Mouse (Mus musculus) activated CD4-positive, CD25-positive, alpha-beta regulatory T cell (primary cell): ENCODE results near the gene Surf2. TPM values are rescaled to one million over a fixed set of nuclear protein-coding genes. Genes with fewer than 3 reads are reported as not detected.

ENCODE experiments used
- polyA plus RNA-seq, 2 experiments: library from polyadenylated mRNA; unstranded; fragments of 100-300 nt; shearing (Covaris generic); gene quantifications; one replicate each; pipeline ENCODE4 v1.2.1; 2017

The Surf2 gene
- 10 to 100 TPM; 43.3 to 69.2 TPM for polyA plus RNA-seq

GRCm38 (mm10) chr2:26915927-26916728 is at the start of gene Surf2, which contains the start of gene Surf1:
Gene Surf2 (plus strand): TSS chr2:26916367.
Gene Surf1 (minus strand): TSS chr2:26916530.

GRCm38 (mm10) chr2:26902467-26903220 is 13.5 kb upstream of the Surf2 start, which contains the start of gene Surf6:
Gene Surf6 (minus strand): TSS chr2:26902879.

GRCm38 (mm10) chr2:26910124-26910993 is 5.8 kb upstream of the Surf2 start, which contains the start of the genes Med22 and Rpl7a:
Gene Med22 (minus strand): TSS chr2:26910677.
Gene Rpl7a (plus strand): TSS chr2:26910764.

GRCm38 (mm10) chr2:26933304-26934055 is 17.3 kb downstream of the Surf2 start, which contains the start of the genes Surf4 and Stkld1:
Gene Surf4 (minus strand): TSS chr2:26933928.
Gene Stkld1 (plus strand): TSS chr2:26934047.

GRCm38 (mm10) chr2:26963923-26964723 is 48.0 kb downstream of the Surf2 start, which contains the start of gene Rexo4:
Gene Rexo4 (minus strand): TSS chr2:26964386.

Other genes starting within 250 kb of the Surf2 start
- gene Lcn4, start 245.1 kb upstream of the Surf2 start, polyA plus RNA-seq: 1 to 10 TPM in 1 of 2 experiments, under 1 TPM in 1; 0.29 to 3.0 TPM
- not detected for gene Abo, start 51.4 kb upstream of the Surf2 start, polyA plus RNA-seq
- 10 to 100 TPM; 26.7 to 34.0 TPM for gene Surf6, start 13.5 kb upstream of the Surf2 start, polyA plus RNA-seq
- gene Med22, start 5.7 kb upstream of the Surf2 start, polyA plus RNA-seq: 10 to 100 TPM; 21.7 to 24.9 TPM
- gene Rpl7a, start 5.6 kb upstream of the Surf2 start, polyA plus RNA-seq: 100 to 1,000 TPM; 246 to 349 TPM
- 100 to 1,000 TPM; 115 to 124 TPM for gene Surf1, start 163 bp downstream of the Surf2 start, polyA plus RNA-seq
- gene Surf4, start 17.6 kb downstream of the Surf2 start, polyA plus RNA-seq: 100 to 1,000 TPM; 132 to 196 TPM
- under 1 TPM; 0.60 to 0.61 TPM for gene Stkld1, start 17.7 kb downstream of the Surf2 start, polyA plus RNA-seq
- gene Rexo4, start 48.0 kb downstream of the Surf2 start, polyA plus RNA-seq: 10 to 100 TPM; 64.3 to 65.7 TPM
- gene Adamts13, start 57.0 kb downstream of the Surf2 start, polyA plus RNA-seq: not detected
- 10 to 100 TPM; 30.6 to 35.5 TPM for gene Cacfd1, start 93.6 kb downstream of the Surf2 start, polyA plus RNA-seq
- gene Slc2a6, start 111.6 kb downstream of the Surf2 start, polyA plus RNA-seq: 1 to 10 TPM; 1.0 to 2.5 TPM
- under 1 TPM in 1 of 2 experiments, not detected in 1; 0.23 TPM for gene Mymk, start 155.8 kb downstream of the Surf2 start, polyA plus RNA-seq
- not detected for gene Adamtsl2, start 163.0 kb downstream of the Surf2 start, polyA plus RNA-seq
- 1 to 10 TPM in 1 of 2 experiments, under 1 TPM in 1; 0.37 to 1.3 TPM for gene Fam163b, start 226.1 kb downstream of the Surf2 start, polyA plus RNA-seq
- gene Dbh, start 248.9 kb downstream of the Surf2 start, polyA plus RNA-seq: under 1 TPM in 1 of 2 experiments, not detected in 1; 0.06 TPM